Mouse (Mus musculus) cortical plate, adult 2 months (tissue): Measurements from ENCODE around the gene Ttc19.

Experiments used
- CTCF ChIP-seq: fragments of 200-500 bp; IDR thresholded peaks from 2 replicates; pipeline ENCODE4 v1.5.1; 2011; ENCODE audit warnings: mild to moderate bottlenecking, control low read depth, low read length; ENCODE audit not compliant: insufficient read depth; ENCODE audit errors: extremely low read depth
- POLR2A ChIP-seq: fragments of 200-500 bp; IDR thresholded peaks from 2 replicates; pipeline ENCODE4 v1.6.1; 2011; ENCODE audit warnings: mild to moderate bottlenecking, low read length, control low read depth; ENCODE audit not compliant: insufficient read depth; ENCODE audit errors: extremely low read depth

- no peak for TF ChIP-seq POLR2A
- no peak for TF ChIP-seq CTCF
Measured at GRCm38 (mm10) chr11:62269097-62269496, 12.2 kb upstream of the Ttc19 start.
